Mouse (Mus musculus): ENCODE measurements around the gene Fgb. TPM values are rescaled to one million over a fixed set of nuclear protein-coding genes. Genes with fewer than 3 reads are reported as not detected.

Fgb gene
- polyA plus RNA-seq, 1 experiment from 2014 or later, result 0.08 TPM

GRCm38 (mm10) chr3:83050661-83051060, 998 bp upstream of the Fgb start:
- Histone ChIP-seq H3K4me1 (ENCODE audit: control insufficient read depth in 2 of 2, insufficient read depth in 2 of 2, low read length in 2 of 2) (no peaks in the 10 kb centered on the region), H3K27ac (replicated peaks in 1 of 2; ENCODE audit: control insufficient read depth in 1 of 2, insufficient read depth in 1 of 2, low read depth in 2 of 2, low read length in 2 of 2) (no peak overlapping the region), H3K4me2 (ENCODE audit: low read length) (no peak overlapping the region), H3K27me3 (ENCODE audit: control insufficient read depth, insufficient read depth, low read length) (no peaks in the 10 kb centered on the region), H3K9ac (ENCODE audit: low read length) (no peak overlapping the region), H3K4me3 (ENCODE audit: control insufficient read depth in 1 of 2, insufficient read depth in 1 of 2, low read depth in 1 of 2, low read length in 2 of 2) (no peak overlapping the region), H3K9me3 (ENCODE audit: control insufficient read depth, low read length) (no peaks in the 10 kb centered on the region), H3K36me3 (ENCODE audit: control insufficient read depth, insufficient read depth, low read length) (no peaks in the 10 kb centered on the region)
- 73% methylated on average over 5 of the region's 5 CpGs for WGBS
- no peak for ATAC-seq (ENCODE audit: insufficient number of reproducible peaks, insufficient read depth, low FRiP score, low read depth)

- ATAC-seq (ENCODE audit: insufficient number of reproducible peaks, insufficient read depth, low FRiP score, low read depth), result no peak
- Histone ChIP-seq H3K4me3 (ENCODE audit: control insufficient read depth in 1 of 2, insufficient read depth in 1 of 2, low read depth in 1 of 2, low read length in 2 of 2) (no peak overlapping the region), H3K4me2 (ENCODE audit: low read length) (no peak overlapping the region), H3K27me3 (ENCODE audit: control insufficient read depth, insufficient read depth, low read length) (no peaks in the 10 kb centered on the region), H3K36me3 (ENCODE audit: control insufficient read depth, insufficient read depth, low read length) (no peaks in the 10 kb centered on the region), H3K4me1 (ENCODE audit: control insufficient read depth in 2 of 2, insufficient read depth in 2 of 2, low read length in 2 of 2) (no peaks in the 10 kb centered on the region), H3K9me3 (ENCODE audit: control insufficient read depth, low read length) (no peaks in the 10 kb centered on the region), H3K27ac (replicated peaks in 1 of 2; ENCODE audit: control insufficient read depth in 1 of 2, insufficient read depth in 1 of 2, low read depth in 2 of 2, low read length in 2 of 2) (no peak overlapping the region), H3K9ac (ENCODE audit: low read length) (no peak overlapping the region)
- 72% methylated on average over 11 of the region's 11 CpGs for WGBS
Measured at GRCm38 (mm10) chr3:83046649-83047048, 3.0 kb downstream of the Fgb start.

GRCm38 (mm10) chr3:83042451-83042850, 7.2 kb downstream of the Fgb start:
- Histone ChIP-seq H3K36me3 (ENCODE audit: control insufficient read depth, insufficient read depth, low read length) (no peaks in the 10 kb centered on the region), H3K27ac (replicated peaks in 1 of 2; ENCODE audit: control insufficient read depth in 1 of 2, insufficient read depth in 1 of 2, low read depth in 2 of 2, low read length in 2 of 2) (no peak overlapping the region), H3K4me3 (ENCODE audit: control insufficient read depth in 1 of 2, insufficient read depth in 1 of 2, low read depth in 1 of 2, low read length in 2 of 2) (no peak overlapping the region), H3K9me3 (ENCODE audit: control insufficient read depth, low read length) (no peaks in the 10 kb centered on the region), H3K4me2 (ENCODE audit: low read length) (no peak overlapping the region), H3K4me1 (ENCODE audit: control insufficient read depth in 2 of 2, insufficient read depth in 2 of 2, low read length in 2 of 2) (no peaks in the 10 kb centered on the region), H3K9ac (ENCODE audit: low read length) (no peak overlapping the region), H3K27me3 (ENCODE audit: control insufficient read depth, insufficient read depth, low read length) (no peaks in the 10 kb centered on the region)
- WGBS, result 88% methylated on average over 5 of the region's 5 CpGs
- no peak for ATAC-seq (ENCODE audit: insufficient number of reproducible peaks, insufficient read depth, low FRiP score, low read depth)

GRCm38 (mm10) chr3:83039666-83040065, 10.0 kb downstream of the Fgb start:
- no peak overlapping the region for H3K27ac ChIP-seq (replicated peaks in 1 of 2; ENCODE audit: control insufficient read depth in 1 of 2, insufficient read depth in 1 of 2, low read depth in 2 of 2, low read length in 2 of 2)
- ATAC-seq (ENCODE audit: insufficient number of reproducible peaks, insufficient read depth, low FRiP score, low read depth), result no peak
- H3K4me2 ChIP-seq (ENCODE audit: low read length), result no peak overlapping the region
- H3K36me3 ChIP-seq (ENCODE audit: control insufficient read depth, insufficient read depth, low read length), result no peaks in the 10 kb centered on the region
- no peak overlapping the region for H3K4me3 ChIP-seq (ENCODE audit: control insufficient read depth in 1 of 2, insufficient read depth in 1 of 2, low read depth in 1 of 2, low read length in 2 of 2)
- H3K9ac ChIP-seq (ENCODE audit: low read length), result no peak overlapping the region
- no peaks in the 10 kb centered on the region for H3K9me3 ChIP-seq (ENCODE audit: control insufficient read depth, low read length)
- WGBS, result 55% methylated on average over 4 of the region's 4 CpGs
- H3K27me3 ChIP-seq (ENCODE audit: control insufficient read depth, insufficient read depth, low read length), result no peaks in the 10 kb centered on the region
- no peaks in the 10 kb centered on the region for H3K4me1 ChIP-seq (ENCODE audit: control insufficient read depth in 2 of 2, insufficient read depth in 2 of 2, low read length in 2 of 2)

- Histone ChIP-seq H3K4me1 (ENCODE audit: control insufficient read depth in 2 of 2, insufficient read depth in 2 of 2, low read length in 2 of 2) (no peaks in the 10 kb centered on the region), H3K9ac (ENCODE audit: low read length) (no peak overlapping the region), H3K27me3 (ENCODE audit: control insufficient read depth, insufficient read depth, low read length) (no peaks in the 10 kb centered on the region), H3K9me3 (ENCODE audit: control insufficient read depth, low read length) (no peaks in the 10 kb centered on the region), H3K4me2 (ENCODE audit: low read length) (no peak overlapping the region), H3K4me3 (ENCODE audit: control insufficient read depth in 1 of 2, insufficient read depth in 1 of 2, low read depth in 1 of 2, low read length in 2 of 2) (no peak overlapping the region), H3K27ac (replicated peaks in 1 of 2; ENCODE audit: control insufficient read depth in 1 of 2, insufficient read depth in 1 of 2, low read depth in 2 of 2, low read length in 2 of 2) (no peak overlapping the region), H3K36me3 (ENCODE audit: control insufficient read depth, insufficient read depth, low read length) (no peaks in the 10 kb centered on the region)
- ATAC-seq (ENCODE audit: insufficient number of reproducible peaks, insufficient read depth, low FRiP score, low read depth), result no peak
- 69% methylated on average over 2 of the region's 2 CpGs for WGBS
Measured at GRCm38 (mm10) chr3:83038865-83039264, 10.8 kb downstream of the Fgb start.

GRCm38 (mm10) chr3:83033801-83034200, 15.9 kb downstream of the Fgb start:
- Histone ChIP-seq H3K9ac (ENCODE audit: low read length) (no peak overlapping the region), H3K36me3 (ENCODE audit: control insufficient read depth, insufficient read depth, low read length) (no peaks in the 10 kb centered on the region), H3K9me3 (ENCODE audit: control insufficient read depth, low read length) (no peaks in the 10 kb centered on the region), H3K4me2 (ENCODE audit: low read length) (no peak overlapping the region), H3K27me3 (ENCODE audit: control insufficient read depth, insufficient read depth, low read length) (no peaks in the 10 kb centered on the region), H3K27ac (replicated peaks in 1 of 2; ENCODE audit: control insufficient read depth in 1 of 2, insufficient read depth in 1 of 2, low read depth in 2 of 2, low read length in 2 of 2) (no peak overlapping the region), H3K4me1 (ENCODE audit: control insufficient read depth in 2 of 2, insufficient read depth in 2 of 2, low read length in 2 of 2) (no peaks in the 10 kb centered on the region), H3K4me3 (ENCODE audit: control insufficient read depth in 1 of 2, insufficient read depth in 1 of 2, low read depth in 1 of 2, low read length in 2 of 2) (no peak overlapping the region)
- no peak for ATAC-seq (ENCODE audit: insufficient number of reproducible peaks, insufficient read depth, low FRiP score, low read depth)
- WGBS, result 76% methylated on average over 8 of the region's 8 CpGs

GRCm38 (mm10) chr3:83032746-83033308, 16.8 kb downstream of the Fgb start:
- 44% methylated on average over 13 of the region's 13 CpGs for WGBS
- no peak for ATAC-seq (ENCODE audit: insufficient number of reproducible peaks, insufficient read depth, low FRiP score, low read depth)
- no peak overlapping the region for H3K9ac ChIP-seq (ENCODE audit: low read length)
- no peaks in the 10 kb centered on the region for H3K4me1 ChIP-seq (ENCODE audit: control insufficient read depth in 2 of 2, insufficient read depth in 2 of 2, low read length in 2 of 2)
- no peaks in the 10 kb centered on the region for H3K36me3 ChIP-seq (ENCODE audit: control insufficient read depth, insufficient read depth, low read length)
- no peaks in the 10 kb centered on the region for H3K9me3 ChIP-seq (ENCODE audit: control insufficient read depth, low read length)
- no peak overlapping the region for H3K27ac ChIP-seq (replicated peaks in 1 of 2; ENCODE audit: control insufficient read depth in 1 of 2, insufficient read depth in 1 of 2, low read depth in 2 of 2, low read length in 2 of 2)
- no peaks in the 10 kb centered on the region for H3K27me3 ChIP-seq (ENCODE audit: control insufficient read depth, insufficient read depth, low read length)
- no peak overlapping the region for H3K4me3 ChIP-seq (ENCODE audit: control insufficient read depth in 1 of 2, insufficient read depth in 1 of 2, low read depth in 1 of 2, low read length in 2 of 2)
- H3K4me2 ChIP-seq (ENCODE audit: low read length), result no peak overlapping the region

- H3K4me1 ChIP-seq (ENCODE audit: control insufficient read depth in 2 of 2, insufficient read depth in 2 of 2, low read length in 2 of 2), result no peaks in the 10 kb centered on the region
- no peaks in the 10 kb centered on the region for H3K9me3 ChIP-seq (ENCODE audit: control insufficient read depth, low read length)
- H3K27ac ChIP-seq (replicated peaks in 1 of 2; ENCODE audit: control insufficient read depth in 1 of 2, insufficient read depth in 1 of 2, low read depth in 2 of 2, low read length in 2 of 2), result no peak overlapping the region
- H3K4me2 ChIP-seq (ENCODE audit: low read length), result no peak overlapping the region
- no peaks in the 10 kb centered on the region for H3K36me3 ChIP-seq (ENCODE audit: control insufficient read depth, insufficient read depth, low read length)
- H3K4me3 ChIP-seq (ENCODE audit: control insufficient read depth in 1 of 2, insufficient read depth in 1 of 2, low read depth in 1 of 2, low read length in 2 of 2), result no peak overlapping the region
- no peaks in the 10 kb centered on the region for H3K27me3 ChIP-seq (ENCODE audit: control insufficient read depth, insufficient read depth, low read length)
- WGBS, result 82% methylated on average over 4 of the region's 4 CpGs
- H3K9ac ChIP-seq (ENCODE audit: low read length), result no peak overlapping the region
- no peak for ATAC-seq (ENCODE audit: insufficient number of reproducible peaks, insufficient read depth, low FRiP score, low read depth)
Measured at GRCm38 (mm10) chr3:83030331-83030730, 19.3 kb downstream of the Fgb start.
